Mouse (Mus musculus): ENCODE measurements around the gene Copz2. TPM values are rescaled to one million over a fixed set of nuclear protein-coding genes. Genes with fewer than 3 reads are reported as not detected.

Copz2 gene
- polyA plus RNA-seq, 1 experiment from 2014 or later: 41.2 TPM

MicroRNAs within 50 kb of the gene (microRNA counts, 519-probe panel; counts per million panel counts)
- 6,193 counts per million, percentile 69 among the panel's probes with 10 or more counts for microRNA mmu-miR-152

Small RNA genes within 50 kb of the gene (microRNA-seq; reads per million reads assigned to microRNA genes)
- 180 reads per million, percentile 54 among the genes with 10 or more reads in this experiment for gene Mir152 (ENCODE audit: borderline number of aligned reads)

Other genes with a start within 250 kb of the Copz2 start
- gene Snx11, start 72.3 kb upstream of the Copz2 start, polyA plus RNA-seq (2014; fragmentation: Nextera tagmentation; extraction: Ambion mirVana): 10.5 and 12.0 TPM in 2 replicates
- gene Cbx1, start 60.7 kb upstream of the Copz2 start, polyA plus RNA-seq (2014; fragmentation: Nextera tagmentation; extraction: Ambion mirVana): 76.7 and 82.0 TPM in 2 replicates
- 27.6 and 28.9 TPM in 2 replicates for gene Nfe2l1, start 19.9 kb upstream of the Copz2 start, polyA plus RNA-seq (2014; fragmentation: Nextera tagmentation; extraction: Ambion mirVana)
- 69.6 and 71.3 TPM in 2 replicates for gene Cdk5rap3, start 66.6 kb downstream of the Copz2 start, polyA plus RNA-seq (2014; fragmentation: Nextera tagmentation; extraction: Ambion mirVana)
- 1.8 and 2.2 TPM in 2 replicates for gene Prr15l, start 78.2 kb downstream of the Copz2 start, polyA plus RNA-seq (2014; fragmentation: Nextera tagmentation; extraction: Ambion mirVana)
- gene Pnpo, start 94.1 kb downstream of the Copz2 start, polyA plus RNA-seq (2014; fragmentation: Nextera tagmentation; extraction: Ambion mirVana): 206 and 226 TPM in 2 replicates
- gene Sp2, start 133.1 kb downstream of the Copz2 start, polyA plus RNA-seq (2014; fragmentation: Nextera tagmentation; extraction: Ambion mirVana): 18.3 and 18.9 TPM in 2 replicates
- gene Sp6, start 163.5 kb downstream of the Copz2 start, polyA plus RNA-seq (2014; fragmentation: Nextera tagmentation; extraction: Ambion mirVana): 0.17 TPM in 1 of 2 replicates, not detected in the other
- 16.4 and 17.6 TPM in 2 replicates for gene Scrn2, start 180.1 kb downstream of the Copz2 start, polyA plus RNA-seq (2014; fragmentation: Nextera tagmentation; extraction: Ambion mirVana)
- 0.49 and 0.58 TPM in 2 replicates for gene Lrrc46, start 191.5 kb downstream of the Copz2 start, polyA plus RNA-seq (2014; fragmentation: Nextera tagmentation; extraction: Ambion mirVana)
- 86.1 and 89.7 TPM in 2 replicates for gene Mrpl10, start 191.7 kb downstream of the Copz2 start, polyA plus RNA-seq (2014; fragmentation: Nextera tagmentation; extraction: Ambion mirVana)
- 4.9 and 6.1 TPM in 2 replicates for gene Osbpl7, start 200.8 kb downstream of the Copz2 start, polyA plus RNA-seq (2014; fragmentation: Nextera tagmentation; extraction: Ambion mirVana)

All from liver, embryonic 11.5 days (tissue).